Mouse (Mus musculus) megakaryocyte-erythroid progenitor cell, adult 5 weeks (primary cell): Measurements from ENCODE around the gene Il9. TPM values are rescaled to one million over a fixed set of nuclear protein-coding genes. Genes with fewer than 3 reads are reported as not detected.

Source experiments
- polyA plus RNA-seq: library from polyadenylated mRNA; stranded (reverse); fragments of >175 nt; gene quantifications from 2 replicates; pipeline ENCODE4 v1.2.3, GENCODE M21; 2012

Il9 gene
- not detected in 2 replicates for polyA plus RNA-seq

GRCm38 (mm10) chr13:56482146-56482545, at the start of gene Il9:
TSS of gene Il9 (minus strand) at chr13:56482246.

GRCm38 (mm10) chr13:56522081-56522820, 40.2 kb upstream of the Il9 start, which contains the start of gene Fbxl21:
TSS of gene Fbxl21 (plus strand) at chr13:56522472.

GRCm38 (mm10) chr13:56438211-56439075, 43.6 kb downstream of the Il9 start, which contains the start of gene Slc25a48:
TSS of gene Slc25a48 (plus strand) at chr13:56438355.

Other genes with a start within 250 kb of the Il9 start
- not detected in 2 replicates for gene Neurog1, start 230.1 kb downstream of the Il9 start, polyA plus RNA-seq
- 0.08 TPM in 1 of 2 replicates, not detected in the other for gene Cxcl14, start 185.7 kb downstream of the Il9 start, polyA plus RNA-seq
- gene Gm3045, start 55.7 kb downstream of the Il9 start, polyA plus RNA-seq: not detected in 2 replicates
- gene Slc25a48, start 43.9 kb downstream of the Il9 start, polyA plus RNA-seq: 0.03 TPM in 1 of 2 replicates, not detected in the other
- 0.17 and 0.34 TPM in 2 replicates for gene Fbxl21, start 40.2 kb upstream of the Il9 start, polyA plus RNA-seq
- not detected in 2 replicates for gene Lect2, start 66.3 kb upstream of the Il9 start, polyA plus RNA-seq
- 15.5 and 36.3 TPM in 2 replicates for gene Tgfbi, start 127.3 kb upstream of the Il9 start, polyA plus RNA-seq
- gene Smad5, start 220.8 kb upstream of the Il9 start, polyA plus RNA-seq: 5.1 and 7.0 TPM in 2 replicates